Mouse (Mus musculus): ENCODE results near the gene Eml6. TPM values are rescaled to one million over a fixed set of nuclear protein-coding genes. Genes with fewer than 3 reads are reported as not detected.
"Not testable (repeated sequence)": the region's sequence is repeated elsewhere in the genome, so short reads cannot be mapped to it uniquely, and the experiment has no call there.

Gene Eml6
- total RNA-seq, 2 experiments from 2014 or later: 23.5 to 27.5 TPM

DNA sequence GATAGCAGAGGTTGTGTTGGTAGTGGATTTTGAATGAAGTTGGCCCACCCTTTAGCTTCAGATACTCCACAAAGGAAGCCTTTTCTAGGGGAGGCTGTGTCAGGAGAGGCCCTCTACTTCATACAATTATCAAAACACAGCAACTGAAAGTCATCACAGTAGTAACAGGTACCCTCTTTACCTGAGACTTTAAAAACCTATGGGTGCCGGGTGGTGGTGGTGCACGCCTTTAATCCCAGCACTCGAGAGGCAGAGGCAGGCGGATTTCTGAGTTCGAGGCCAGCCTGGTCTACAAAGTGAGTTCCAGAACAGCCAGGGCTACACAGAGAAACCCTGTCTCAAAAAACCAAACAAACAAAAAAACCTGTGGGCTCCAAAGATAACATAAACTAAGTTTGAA lies 269.8 kb downstream of the Eml6 start:
- not testable (repeated sequence) for DNase-seq (ENCODE audit: extremely low spot score in 1 of 2, low spot score in 1 of 2)

DNA sequence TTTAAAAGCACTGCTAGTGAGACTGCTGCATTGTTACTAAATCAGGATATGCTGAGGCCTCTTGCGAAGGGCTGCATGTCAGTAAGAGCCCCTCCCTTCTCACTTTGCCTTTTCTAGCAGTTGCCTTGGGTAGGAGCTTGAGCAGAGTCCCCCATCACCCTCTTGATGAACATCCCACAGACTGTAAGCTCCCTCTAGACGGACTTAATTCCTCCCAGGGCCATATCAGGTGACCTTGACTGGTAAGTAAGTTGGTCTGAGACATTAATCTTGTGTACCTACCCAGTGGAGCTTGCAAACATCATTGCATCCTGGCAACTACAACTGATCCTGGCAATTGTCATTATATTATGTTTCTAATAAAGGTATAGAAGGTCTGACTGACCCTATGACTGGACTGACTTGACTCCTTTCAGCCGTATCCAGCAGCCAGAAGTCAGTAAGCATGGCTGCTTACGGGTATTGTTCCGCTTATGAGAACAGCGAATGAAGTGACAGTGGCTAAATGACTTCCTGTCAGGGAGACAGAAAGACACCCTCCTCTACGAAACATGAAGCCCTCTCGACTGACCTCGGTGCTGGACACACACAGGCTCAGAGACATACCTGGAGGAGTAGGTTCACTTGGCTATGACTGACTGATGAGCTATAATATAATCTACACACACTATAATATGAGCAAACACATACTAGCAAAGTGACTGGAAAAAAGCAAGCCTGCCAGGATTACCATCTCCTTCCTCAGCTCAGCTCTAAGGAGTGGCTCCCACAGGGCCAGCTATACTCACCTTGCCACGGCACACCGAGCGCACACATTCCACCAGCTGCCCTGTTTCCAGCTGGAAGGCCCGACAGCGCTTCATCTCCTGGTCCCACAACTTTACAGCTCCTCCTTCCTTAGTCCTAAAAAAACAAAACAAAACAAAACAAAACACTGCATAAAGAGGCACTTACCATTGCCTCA lies 273.9 kb downstream of the Eml6 start:
- DNase-seq (ENCODE audit: extremely low spot score in 1 of 2, low spot score in 1 of 2): no peak

DNA sequence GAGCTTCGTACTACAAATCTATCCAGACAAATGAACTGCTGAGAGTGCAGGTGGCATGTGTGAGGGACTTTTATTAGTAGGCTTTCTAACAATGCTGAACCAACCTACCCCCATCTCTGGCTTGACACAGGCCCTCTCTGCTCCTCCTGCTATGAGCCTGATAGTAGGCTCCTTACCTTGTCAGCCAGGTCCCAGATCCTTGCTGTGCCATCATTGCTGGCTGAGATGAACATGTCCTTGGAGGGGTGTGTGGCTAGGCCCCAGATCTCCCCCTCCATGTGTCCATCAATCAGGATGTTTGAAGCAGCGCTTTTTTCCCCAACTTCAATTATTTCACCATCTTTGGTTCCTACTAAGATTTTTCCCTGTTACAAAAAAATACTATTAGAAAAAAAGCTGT lies 274.8 kb downstream of the Eml6 start:
- no peak for DNase-seq (ENCODE audit: extremely low spot score in 1 of 2, low spot score in 1 of 2)

DNA sequence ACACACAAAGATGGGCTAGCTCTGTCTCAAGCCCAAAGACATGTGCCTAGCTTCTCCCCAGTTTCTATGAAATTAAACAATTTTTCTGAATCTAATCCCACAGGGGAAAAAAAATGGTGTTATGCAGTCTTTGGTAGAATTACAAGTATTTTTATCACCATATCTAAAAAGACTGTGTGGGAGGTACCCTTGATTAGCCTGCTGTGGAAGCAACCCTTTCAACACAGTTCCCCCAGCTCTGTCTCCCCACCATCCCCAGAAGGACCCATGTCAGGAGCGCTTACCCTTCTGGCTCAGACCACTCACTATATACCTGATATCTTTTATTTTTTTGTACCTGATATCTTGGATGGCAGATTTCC lies 276.4 kb downstream of the Eml6 start:
- DNase-seq (ENCODE audit: extremely low spot score in 1 of 2, low spot score in 1 of 2): no peak

DNA sequence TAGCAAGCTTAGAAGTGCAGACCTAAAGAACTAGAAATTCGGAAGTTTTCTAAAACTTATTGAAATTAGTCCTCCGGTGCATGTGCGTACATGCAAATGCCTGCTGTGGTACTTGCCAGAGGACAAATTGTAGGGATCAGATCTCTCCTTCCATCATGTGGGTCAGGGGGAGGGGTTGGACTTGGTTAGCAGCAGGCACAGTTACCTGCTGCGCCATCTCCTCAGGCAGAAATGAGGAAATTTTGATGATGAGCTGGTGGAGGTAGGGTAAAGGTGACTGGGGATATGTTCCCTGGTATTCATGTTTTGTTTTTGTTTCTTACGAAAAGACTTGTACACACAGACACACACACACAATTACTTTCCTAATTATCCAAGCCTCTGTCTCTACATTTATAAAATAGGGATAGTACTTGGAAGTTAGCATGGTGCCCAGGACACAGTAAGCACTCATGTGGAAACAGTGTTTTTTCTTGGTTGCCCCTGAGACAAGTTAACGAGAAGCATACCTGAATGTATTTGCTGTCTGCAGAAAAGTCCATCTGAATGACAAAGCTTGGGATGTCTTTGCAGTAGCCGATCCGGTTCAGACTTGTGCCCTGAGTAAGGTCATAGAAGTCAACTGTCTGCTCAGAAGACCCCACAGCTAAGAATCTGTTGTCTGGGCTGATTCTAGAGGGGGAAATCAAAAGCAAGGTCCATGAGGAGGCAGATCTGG lies 276.9 kb downstream of the Eml6 start:
- DNase-seq (ENCODE audit: extremely low spot score in 1 of 2, low spot score in 1 of 2): no peak

DNA sequence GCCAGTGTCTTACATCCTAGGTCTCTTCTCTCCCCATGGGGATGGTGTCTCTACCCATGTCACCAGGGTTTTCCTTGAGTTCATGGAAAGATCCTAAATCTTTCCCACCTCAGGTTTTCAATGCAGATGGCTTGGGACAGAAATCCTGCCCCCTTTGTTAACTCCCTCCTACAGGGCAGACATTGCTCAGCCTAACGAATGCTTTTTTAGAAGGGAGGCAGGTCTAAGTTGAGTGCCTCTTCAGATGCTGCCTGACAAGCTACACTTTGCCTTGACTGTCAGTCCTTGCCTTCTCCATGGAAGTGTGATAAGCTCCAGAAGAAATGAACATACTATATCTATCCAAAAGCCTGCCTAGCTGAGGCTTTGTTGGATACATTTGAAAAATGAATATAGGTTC lies 278.0 kb downstream of the Eml6 start:
- DNase-seq (ENCODE audit: extremely low spot score in 1 of 2, low spot score in 1 of 2): no peak

DNA sequence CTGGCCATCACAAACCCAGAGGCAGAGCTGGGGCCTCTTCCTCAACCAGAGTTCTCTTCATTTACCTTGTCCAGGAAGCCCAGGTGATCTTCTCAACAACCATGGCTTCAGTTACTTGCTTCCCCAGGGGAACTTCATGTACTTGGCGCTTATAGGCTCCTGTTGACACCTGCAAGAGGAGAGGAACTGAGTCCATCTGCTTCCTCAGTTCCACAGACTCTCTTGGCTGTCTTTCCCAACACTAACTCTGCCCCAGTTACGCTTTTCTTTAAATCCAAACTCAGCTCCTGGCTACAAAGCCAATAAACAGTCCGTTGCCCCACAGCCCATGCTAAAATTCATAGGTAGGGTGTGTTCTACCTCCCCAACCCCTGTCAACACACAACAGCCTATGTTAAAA lies 278.5 kb downstream of the Eml6 start:
- no peak for DNase-seq (ENCODE audit: extremely low spot score in 1 of 2, low spot score in 1 of 2)

DNA sequence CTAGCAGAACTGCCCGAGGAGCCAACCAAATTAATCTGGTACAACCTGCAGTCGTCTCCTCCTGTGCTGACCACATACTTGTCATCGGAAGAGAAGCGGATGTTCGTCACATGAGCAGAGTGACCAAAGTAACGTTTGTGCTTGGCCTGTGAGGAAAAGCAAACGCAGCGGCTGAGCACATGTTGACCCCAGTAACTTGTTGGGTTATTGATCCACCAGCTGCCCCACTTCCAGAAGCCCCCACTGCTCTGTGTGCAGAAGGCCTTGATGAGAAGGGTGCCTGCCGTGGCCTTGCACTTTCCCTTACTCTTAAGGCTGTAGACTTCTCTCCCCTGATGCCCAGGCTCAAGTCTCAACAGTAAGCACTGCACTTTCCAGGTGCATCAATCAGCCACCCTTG lies 279.6 kb downstream of the Eml6 start:
- no peak for DNase-seq (ENCODE audit: extremely low spot score in 1 of 2, low spot score in 1 of 2)

DNA sequence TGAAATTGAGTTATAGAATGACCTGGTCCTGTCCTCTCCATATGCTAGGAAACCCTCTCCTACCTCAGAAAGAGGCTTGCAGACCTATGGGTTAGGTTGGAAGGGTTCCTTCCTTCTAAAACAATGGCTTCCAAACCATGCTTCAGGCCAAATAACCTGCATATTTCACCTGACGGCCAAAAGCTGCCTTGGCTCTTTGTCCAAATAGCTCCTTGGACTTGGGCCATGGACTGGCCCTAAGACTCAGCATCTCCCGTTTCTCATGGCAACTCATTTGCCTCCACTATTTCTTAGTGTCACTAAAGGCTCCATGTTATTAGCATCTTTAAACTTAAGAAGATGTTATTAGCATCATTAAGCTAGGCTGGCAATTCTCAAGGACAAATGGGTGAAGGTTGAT lies 280.3 kb downstream of the Eml6 start:
- no peak for DNase-seq (ENCODE audit: extremely low spot score in 1 of 2, low spot score in 1 of 2)

DNA sequence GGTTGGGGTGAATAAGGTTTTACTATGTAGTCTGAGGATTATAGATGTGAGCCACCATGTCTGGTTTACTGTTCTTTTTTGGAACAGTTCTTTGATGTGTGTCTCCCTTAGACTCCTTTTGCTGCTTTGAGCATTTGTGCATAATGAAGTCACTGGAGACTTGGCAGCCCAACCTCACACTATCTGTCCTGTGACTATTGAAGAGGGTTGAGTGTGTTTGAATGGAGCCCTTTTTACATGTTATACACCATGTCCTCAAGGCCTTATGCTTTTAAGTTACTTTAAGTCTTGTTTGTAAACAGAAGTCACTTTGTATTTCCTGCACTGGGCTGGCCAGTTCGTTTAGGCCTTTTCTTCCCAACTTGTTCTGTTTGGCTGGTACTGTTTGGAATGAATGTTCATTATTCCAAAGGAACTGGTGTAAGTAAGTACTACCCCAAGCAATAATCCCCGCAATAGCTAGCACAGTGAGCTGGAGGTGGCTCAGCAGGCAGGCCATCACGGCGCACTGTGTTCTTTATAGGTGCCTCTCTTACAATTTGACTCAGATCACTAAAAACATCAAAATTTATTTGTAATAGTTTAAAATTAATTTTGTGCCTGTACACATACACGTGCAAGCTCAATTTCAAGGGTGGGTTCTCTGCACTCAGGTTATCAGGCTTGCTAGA lies 280.9 kb downstream of the Eml6 start:
- no peak for DNase-seq (ENCODE audit: extremely low spot score in 1 of 2, low spot score in 1 of 2)

DNA sequence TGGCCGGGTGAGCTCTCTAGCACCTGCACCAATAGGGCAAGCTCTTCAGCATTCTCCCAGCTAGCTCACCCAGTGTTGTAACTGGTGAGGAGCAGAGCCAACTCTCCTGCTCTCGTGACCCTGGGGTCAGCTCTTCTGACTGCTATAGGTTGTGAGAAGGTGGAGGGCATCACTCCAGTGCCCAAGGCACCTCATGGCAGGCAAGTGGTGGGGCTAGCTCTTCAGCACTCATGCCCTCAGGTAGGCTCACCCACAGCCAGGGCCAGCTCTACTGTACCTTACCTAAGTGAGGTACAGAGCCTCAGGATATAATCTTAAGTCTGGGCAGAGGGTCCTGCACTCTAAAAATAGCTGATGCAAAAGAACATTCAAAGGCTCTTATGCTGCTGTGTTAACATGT lies 286.1 kb downstream of the Eml6 start:
- DNase-seq (ENCODE audit: extremely low spot score in 1 of 2, low spot score in 1 of 2): no peak

DNA sequence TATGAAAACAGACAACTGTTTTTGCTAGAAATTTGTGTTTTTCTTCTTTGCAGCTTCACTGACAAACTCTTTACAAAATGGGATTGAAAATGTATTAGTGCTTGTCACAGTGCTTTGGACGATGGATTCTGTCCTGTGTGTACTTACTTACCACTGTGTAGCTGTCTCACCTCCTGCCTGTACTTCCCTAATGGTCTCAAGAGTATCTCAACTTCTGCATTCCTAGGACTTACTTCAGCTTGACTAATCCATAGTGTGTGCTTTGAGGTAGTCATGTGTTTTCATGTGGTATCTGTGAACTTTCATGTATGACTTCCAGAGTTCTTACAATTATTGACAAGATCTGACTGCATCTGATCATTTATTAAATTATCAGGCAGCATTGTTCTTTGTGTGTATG lies 297.9 kb downstream of the Eml6 start:
- DNase-seq (ENCODE audit: extremely low spot score in 1 of 2, low spot score in 1 of 2): no peak

DNA sequence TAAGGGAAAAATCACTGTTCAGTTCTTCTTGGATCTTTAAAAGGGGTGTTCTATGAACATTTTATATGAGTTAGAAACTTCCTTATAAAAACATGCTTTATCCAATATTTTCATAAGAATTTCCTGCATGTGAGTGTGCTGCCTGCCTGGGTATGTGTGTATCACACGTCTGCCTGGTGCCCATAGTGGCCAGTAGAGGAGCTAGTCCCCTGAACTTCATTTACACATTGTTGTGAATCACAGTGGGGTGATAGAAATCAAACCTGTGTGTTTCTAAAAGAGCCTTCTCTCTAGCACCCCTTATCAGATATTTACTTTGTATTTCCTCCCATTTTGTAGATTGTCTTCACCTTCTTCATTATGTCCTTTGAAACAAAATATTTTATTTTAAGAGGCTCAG lies 300.2 kb downstream of the Eml6 start:
- DNase-seq (ENCODE audit: extremely low spot score in 1 of 2, low spot score in 1 of 2): no peak

DNA sequence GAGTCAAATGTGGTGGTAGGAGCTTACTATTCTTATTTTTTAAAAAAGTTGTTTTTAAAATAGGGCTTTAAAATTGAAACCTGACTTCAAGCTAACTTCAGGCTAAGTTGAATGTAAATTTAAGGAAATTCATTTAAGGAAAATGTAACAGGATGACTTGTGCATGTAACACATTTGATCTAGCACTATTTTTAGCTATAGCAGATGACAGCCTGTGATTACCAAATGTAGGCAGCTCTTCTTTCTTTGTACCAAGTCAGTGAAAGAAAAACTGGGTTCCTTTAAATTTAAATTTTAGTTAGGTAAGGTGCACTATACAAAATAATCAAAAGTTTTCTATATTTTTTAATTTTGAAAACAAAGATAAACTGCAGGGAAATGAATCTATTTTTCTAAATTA lies 300.7 kb downstream of the Eml6 start:
- no peak for DNase-seq (ENCODE audit: extremely low spot score in 1 of 2, low spot score in 1 of 2)

DNA sequence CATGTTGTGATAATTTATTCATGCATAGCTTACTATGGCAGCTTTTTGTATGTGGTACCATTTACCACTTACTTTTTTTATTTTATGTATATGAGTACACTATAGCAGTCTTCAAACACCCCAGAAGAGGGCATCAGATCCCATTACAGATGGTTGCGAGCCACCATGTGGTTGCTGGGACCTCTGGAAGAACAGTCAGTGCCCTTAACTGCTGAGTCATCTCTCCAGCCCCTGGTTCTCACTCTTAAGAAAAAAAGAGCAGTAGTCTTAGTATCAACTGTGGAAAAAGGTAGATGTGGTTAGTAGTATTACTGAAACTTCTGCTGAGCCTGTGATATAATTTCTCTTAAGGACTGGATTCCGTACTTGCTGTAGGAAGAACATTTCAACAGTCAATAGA lies 301.6 kb downstream of the Eml6 start:
- DNase-seq (ENCODE audit: extremely low spot score in 1 of 2, low spot score in 1 of 2): no peak

DNA sequence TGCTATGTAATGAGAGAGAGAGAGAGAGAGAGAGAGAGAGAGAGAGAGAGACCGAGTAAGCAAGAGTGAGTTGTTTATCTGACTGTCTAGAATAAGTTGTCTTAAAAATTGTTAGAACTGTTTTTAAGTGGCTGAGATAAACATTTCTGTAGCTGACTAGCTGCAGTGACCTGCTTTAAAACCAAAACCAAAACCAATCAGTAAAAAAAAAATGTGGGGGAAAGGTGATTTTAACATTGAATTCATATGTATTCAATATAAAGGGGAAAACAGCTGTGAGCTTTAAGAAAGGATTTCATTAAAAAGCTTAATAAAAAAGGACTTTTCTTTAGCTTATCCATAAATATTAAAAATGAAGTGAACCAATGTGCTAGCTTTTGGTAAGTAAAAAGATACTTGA lies 306.2 kb downstream of the Eml6 start:
- no peak for DNase-seq (ENCODE audit: extremely low spot score in 1 of 2, low spot score in 1 of 2)

DNA sequence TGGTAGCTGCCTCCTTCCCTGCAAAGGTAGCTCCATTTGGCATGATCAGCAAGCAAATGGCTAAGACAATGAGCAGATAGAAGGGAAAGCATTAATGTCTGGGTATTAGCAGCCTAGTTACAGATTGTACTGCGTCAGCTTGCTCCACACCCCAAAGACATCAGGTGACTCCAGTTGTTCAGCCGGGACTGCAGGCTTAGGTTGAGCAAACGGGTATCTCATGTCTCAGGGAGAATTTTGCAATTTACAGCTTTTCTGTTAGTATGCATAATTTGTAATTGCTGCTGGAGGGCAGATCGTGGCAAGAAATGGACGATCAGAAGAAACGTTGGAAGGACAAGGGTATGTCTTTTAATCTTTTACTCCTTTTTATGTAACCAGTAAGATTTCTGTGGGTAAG lies 307.3 kb downstream of the Eml6 start:
- DNase-seq (ENCODE audit: extremely low spot score in 1 of 2, low spot score in 1 of 2): peak in 1 of 2 experiments; percentile 28

DNA sequence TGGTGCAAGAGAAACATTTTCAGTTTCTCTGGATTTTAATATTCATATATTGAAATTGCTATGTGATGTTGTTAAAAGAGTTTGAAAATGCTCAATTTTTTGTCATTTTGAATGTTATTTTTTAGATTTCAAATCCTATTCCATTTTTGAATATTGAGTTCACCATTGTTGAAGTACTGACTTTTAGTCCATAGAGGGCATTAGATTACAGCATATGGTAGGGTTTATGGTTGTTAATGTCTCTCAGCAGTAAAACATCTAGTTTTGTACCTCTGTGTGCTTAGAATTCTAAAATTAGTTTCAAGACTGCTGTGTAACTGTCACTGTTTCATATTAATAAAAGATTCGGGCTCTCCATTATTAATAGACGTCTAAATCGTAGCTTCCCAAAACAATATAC lies 310.3 kb downstream of the Eml6 start:
- DNase-seq (ENCODE audit: extremely low spot score in 1 of 2, low spot score in 1 of 2): no peak

DNA sequence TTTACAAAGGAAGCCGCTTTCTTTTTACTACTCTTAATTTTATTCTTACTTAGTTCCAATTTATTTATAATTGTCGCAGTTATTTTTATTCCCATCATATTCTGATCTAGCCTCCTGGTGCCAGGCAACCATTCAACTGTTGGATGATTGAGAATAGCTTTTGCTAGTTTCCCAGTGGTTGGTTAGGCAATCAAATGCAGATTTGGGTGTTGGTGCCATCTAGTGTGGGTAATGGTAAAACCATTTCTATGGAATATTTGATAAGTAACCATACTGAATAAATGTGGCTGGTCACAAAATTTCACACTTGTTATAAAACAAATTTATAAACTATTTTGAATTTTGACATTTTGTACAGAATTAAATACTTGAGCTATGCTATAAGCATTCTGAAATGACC lies 311.0 kb downstream of the Eml6 start:
- no peak for DNase-seq (ENCODE audit: extremely low spot score in 1 of 2, low spot score in 1 of 2)

DNA sequence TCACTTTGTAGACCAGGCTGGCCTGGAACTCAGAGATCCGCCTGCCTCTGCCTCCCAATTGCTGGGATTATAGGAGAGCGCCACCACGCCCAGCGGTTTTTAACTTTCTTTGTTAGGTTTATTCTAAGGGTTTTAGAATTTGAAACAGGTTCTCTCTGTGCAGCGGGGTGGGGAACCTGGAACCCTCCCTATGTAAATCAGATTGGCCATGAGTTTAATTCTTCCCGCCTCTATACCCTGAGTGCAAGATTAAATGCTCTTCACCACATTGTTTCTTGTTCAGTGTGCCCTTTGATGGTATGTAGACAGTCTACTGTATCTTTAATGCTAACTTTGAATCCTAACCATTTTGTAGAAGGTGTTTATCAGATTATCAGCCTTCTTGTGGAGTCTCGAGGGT lies 311.7 kb downstream of the Eml6 start:
- no peak for DNase-seq (ENCODE audit: extremely low spot score in 1 of 2, low spot score in 1 of 2)

DNA sequence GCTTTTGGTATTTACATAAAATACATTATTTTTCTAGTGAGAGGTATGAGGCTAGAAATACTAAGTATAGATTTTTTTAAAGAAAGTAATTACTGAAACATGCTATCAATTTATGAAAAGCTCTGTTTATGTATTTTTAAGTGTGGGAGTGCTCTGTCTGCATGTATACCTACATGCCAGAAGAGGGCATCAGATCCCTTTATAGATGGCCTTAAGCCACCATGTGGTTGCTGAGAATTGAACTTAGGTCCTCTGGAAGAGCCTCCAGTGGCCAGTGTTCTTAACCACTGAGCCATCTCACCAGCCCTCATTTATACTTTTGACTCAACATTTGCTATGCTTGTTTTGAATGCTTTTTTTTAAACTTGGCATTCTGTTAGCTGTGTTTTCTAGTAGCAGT lies 316.3 kb downstream of the Eml6 start:
- no peak for DNase-seq (ENCODE audit: extremely low spot score in 1 of 2, low spot score in 1 of 2)
